Mouse (Mus musculus): Measurements from ENCODE around the gene Slc25a13.

Gene Slc25a13

DNA sequence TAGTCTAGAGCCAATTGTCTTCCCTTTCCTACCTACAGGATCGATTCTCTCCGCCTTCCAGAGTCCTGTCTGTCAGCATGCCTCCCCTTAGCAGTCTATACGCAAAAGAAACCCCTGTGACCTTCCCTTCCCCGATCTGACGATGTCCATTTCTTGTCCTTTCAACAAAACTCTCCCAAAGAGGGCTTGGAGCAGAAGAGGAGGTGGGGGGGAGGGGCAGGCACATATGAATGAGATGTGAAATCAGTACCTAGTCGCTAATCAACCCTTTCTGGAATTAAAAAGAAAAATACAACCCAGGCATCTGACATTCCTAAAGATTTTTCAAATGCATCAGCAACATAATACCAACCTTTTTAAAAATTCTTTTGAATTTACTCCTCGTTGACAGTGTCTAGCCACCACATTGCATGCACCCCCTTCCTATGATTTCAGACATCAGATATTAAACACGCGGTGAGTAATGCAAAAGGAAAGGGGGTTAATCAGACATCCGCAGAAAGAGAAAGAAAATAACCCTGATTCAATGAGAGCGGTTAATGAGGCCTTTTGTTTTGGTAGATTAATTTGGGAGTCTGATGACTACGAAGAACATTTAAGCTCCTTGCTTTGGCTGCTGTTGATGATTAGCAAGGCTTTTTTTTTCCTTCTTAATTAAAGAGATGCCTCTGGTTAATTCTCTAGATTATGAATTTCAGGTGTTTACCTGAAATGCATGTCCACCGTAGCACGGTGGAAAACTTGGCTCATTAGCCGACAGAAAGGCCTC is 43.6 kb downstream of the Slc25a13 start:
- in situ Hi-C loops (cut with MboI; ENCODE audit: low sequenced_read_pairs), result no loop called here

DNA sequence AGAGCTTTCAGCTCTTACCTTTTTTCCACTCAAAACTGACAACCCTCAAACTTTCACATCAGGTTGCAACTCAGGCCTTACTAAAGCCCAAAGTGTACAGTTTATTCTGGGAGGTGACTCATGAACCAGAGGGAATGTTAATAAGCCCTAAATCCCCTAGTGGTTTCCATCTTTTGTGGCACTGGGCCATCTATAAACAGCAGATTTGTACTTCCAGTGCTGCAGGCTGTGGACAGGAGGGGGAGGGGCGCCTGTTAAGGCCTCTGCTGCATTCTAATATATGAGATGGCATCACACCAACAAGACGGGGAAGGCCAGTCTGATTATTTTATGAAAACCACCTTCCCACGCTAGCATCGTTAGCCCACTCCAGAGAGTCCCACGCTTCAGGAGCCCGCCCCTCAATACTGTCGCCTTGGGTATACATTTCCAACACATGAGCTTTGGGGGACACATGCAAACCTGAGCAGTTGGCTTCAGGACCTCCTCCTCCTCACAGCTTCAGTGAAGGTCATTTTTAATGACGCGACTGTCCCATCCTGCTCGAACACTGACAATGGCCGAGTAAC is 48.3 kb downstream of the Slc25a13 start:
- in situ Hi-C loops (cut with MboI; ENCODE audit: low sequenced_read_pairs), result no loop called here

DNA sequence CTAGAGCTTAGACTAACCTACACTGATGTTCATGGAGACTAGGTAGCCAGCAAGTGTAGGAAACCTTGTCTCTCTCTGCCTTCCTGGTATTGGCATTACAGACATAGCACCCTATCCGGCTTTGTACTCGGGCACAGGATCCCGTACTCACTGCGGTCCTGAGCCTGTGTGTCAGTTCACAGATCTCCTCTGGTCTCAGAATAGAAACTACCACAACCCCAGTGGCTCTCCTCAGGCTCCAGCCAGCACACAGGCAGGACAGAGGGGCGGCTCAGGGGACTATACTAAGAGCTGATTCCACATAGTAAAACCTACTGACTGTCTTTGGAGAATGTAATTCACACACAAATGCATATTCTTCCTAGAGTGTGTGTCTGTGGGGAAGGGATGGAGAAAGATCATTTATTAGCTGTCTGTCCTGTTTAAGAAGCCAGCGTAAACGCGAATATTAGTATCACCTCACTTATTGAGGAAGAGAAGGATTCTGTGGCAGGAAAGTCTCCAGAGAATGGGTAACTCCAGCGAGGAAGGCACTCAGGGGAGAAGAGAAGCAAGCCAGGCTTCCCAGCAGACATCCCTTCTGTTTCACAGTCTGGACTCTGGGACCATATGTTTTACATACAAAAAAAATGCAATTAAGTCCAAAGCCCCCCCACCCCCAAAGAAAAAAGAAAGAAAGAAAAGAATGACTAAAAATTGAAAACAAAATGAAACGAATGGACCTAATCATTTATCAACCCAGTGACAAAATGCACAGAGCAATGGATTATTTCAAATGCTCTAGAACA is 49.4 kb downstream of the Slc25a13 start:
- in situ Hi-C loops (cut with MboI; ENCODE audit: low sequenced_read_pairs), result no loop called here

DNA sequence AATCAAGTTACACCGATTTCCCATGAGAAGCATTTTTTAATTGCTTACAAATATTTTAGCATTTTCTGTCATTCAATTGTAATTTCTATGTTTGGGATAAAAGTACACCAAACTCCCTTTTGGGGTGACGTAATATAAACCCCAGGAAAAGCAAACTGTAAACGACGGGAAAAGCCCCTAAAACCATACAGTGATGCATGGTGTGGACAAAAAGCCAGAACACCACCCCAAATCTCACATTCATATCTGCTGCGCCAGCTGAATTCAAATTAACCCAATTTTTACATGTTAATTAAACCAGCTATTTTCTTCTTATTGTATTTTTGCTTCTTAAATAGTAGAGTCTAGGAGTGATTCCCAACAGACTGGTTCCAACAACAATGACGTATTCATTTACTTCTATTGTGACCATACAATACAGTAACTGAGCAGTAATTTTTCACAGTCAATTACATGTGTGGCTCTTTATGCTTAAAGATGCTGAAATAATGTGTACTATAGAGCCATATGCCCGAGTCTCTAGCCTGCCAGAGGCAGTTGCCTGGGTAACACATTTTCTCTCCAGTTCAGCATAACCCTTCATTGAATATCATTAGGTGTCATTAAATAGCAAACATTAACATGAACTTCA is 53.9 kb downstream of the Slc25a13 start:
- in situ Hi-C loops (cut with MboI; ENCODE audit: low sequenced_read_pairs), result no loop called here

DNA sequence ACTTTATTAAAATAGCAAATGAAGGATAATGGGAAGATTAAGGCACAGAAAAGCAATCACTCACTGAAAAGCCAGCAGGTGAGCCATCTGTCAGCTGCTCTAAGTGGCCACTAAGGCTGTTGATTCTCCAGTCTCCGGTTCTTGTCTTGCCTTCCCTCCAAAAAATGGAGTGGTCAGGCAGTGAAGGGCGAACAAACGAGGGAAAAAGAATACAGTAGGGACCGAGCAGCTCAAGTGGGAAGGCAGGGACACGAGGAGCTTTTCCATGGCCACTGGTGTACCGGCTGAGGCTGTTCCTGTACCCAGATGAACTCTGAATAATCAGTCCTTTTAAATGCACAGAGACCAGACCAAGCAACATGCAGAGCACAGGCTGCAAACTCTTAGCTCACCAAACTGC is 54.8 kb downstream of the Slc25a13 start:
- in situ Hi-C loops (cut with MboI; ENCODE audit: low sequenced_read_pairs), result no loop called here

DNA sequence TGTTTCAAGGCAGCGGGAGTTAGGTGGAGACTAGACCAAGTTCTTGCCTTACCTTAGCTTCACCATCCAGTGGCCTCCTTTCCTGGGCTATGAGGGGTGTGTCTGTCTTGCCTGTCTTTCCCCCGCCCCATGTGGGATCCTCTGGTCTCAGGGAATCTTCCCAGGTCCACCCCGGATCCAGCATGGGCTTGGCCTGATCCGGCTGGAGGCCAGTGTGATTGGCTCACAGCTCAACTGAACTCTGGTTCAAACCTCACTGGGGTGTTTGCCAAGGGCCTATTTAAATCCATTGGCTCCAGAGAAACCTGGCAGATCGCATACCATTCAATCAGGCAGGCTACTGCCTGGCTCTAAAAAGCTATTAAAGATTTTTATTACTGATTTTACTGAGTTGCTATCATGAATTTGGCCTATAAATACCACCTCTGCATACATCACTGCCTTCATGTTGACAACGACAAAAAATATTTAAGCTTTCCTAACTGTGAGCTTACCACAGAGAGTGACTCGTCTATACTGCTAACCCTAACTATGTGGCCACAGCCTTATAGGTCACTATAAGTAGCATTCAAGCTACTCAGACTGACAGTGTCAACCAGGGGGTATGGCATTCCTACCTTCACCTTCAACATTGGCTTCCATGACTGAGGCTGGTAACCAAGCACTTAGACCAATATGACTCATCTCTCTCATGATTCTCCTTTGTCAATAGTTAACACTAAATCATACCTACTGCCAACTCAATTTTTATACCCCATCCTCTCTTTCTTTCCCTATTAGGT is 56.1 kb downstream of the Slc25a13 start:
- in situ Hi-C loops (cut with MboI; ENCODE audit: low sequenced_read_pairs), result no loop called here

DNA sequence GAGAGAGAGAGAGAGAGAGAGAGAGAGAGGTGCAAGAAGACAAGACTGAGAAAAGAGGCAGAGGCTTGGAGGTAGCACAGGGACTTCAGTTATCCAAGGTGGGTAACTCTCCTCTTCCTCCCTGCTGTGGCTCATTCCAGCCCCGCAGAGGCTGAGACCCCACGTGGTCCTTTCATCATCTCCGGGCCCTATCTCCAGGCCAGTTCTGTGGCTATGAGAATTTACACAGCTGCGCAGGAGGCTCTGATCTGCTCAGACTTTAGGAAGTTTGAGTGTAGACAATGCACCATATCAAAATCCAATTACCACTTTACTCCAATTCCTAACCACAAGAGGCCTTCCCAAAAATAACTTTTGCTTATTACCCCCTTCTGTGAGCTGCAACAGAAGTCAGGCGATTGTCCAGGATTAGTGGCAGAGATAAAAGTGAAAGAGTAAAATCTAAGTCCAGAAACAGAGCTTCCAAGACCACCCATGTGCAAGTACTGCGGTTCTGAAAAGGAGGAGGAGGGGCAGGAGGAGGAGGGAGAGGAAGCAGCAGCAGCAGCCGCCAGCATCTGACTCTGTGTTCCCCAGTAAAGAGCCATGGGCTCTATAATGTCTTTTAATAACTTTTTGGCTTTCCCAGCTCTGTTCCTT is 57.6 kb downstream of the Slc25a13 start:
- in situ Hi-C loops (cut with MboI; ENCODE audit: low sequenced_read_pairs), result no loop called here

DNA sequence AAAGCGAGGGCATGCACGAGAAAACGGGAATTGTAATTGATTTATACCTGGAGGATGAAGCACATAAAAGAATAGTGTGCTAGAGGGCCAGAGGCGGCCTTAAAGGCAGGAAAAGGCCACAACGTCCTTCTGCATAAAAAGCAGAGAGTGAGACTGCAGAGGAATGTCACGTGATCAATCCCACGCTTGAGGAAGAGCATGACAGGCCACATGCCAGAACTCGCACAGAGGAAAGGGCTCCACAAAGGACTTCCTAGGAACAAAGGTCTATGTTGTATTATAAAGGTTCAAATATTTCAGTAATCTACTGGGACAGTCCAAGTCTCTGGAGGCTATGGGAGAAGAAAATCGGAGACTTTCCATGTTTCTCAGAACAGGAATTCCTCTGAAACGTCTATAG is 63.5 kb downstream of the Slc25a13 start:
- in situ Hi-C loops (cut with MboI; ENCODE audit: low sequenced_read_pairs), result no loop called here

DNA sequence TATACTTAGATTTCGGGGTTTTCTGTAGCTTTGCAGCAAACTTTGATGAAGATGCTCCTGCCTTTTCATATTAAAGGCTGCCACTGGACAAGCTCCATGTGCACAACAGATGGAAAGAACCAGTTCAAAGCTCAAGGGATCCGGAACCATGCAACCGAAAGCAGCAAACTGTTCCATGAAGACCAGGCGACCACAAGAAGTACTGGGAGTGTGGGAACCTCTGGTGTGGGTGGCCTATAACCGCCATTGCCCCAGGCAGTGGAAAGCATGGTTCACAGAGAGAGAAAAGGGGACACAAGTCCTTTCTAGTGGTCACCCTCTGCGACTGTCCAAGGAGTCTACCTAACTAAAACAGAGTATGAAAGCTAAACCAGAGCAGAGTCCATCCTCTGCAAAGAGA is 66.2 kb downstream of the Slc25a13 start:
- in situ Hi-C loops (cut with MboI; ENCODE audit: low sequenced_read_pairs), result no loop called here

DNA sequence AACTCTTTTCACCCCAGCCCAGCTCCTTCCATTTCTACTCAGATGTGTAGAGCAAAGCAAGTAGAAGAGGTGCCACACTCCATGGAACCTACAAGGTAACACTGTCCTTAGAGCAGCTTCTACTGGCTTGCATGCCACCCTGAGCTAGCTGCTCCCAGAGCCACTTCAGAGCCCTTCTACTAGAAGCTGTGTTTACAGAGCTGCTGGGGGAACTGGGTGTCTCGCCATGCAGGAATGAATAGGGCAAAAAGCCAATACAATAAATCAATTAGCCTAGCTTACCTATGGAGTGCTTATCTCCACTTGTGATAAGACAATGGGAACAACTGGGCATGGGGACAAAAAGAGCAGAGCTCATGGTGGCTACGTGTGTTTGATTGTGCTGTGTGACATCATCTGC is 67.2 kb downstream of the Slc25a13 start:
- in situ Hi-C loops (cut with MboI; ENCODE audit: low sequenced_read_pairs), result no loop called here

DNA sequence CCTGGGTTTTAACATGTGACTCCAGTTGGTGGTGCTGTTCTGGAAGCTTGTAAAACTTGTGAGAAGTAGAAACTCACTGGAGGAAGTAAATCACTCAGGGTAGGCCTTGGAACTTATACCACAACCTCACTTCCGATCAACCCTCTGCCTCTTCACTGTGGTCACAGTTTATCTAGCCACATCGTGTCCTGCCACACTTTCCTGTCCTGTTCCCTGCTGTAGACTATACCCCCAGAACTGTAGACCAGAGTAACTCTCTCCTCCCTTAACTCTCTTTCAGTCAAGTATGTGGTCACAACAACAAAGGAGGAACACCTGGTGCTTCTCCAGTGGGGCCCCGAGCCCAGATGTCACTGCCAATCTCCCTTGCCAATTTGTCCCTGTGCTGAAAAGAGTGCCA is 67.6 kb downstream of the Slc25a13 start:
- in situ Hi-C loops (cut with MboI; ENCODE audit: low sequenced_read_pairs), result no loop called here

DNA sequence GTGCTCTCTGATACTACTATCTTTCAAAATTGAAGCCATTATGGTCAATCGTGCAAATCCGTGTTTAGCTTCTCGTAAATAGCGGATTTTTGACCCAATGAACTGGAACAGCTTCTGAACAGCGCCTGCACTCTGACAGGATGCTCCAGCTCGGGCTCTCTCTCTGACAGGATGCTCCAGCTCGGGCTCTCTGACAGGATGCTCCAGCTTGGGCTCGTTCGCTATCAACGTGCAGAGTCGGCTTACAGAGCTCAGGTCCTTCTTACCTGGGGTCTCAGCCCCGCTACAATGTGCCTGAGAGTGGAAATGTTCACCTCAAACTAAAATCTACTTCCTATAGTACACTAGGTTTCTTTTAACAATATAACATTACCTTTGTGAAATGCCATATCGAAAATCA is 71.6 kb downstream of the Slc25a13 start:
- in situ Hi-C loops (cut with MboI; ENCODE audit: low sequenced_read_pairs), result no loop called here

DNA sequence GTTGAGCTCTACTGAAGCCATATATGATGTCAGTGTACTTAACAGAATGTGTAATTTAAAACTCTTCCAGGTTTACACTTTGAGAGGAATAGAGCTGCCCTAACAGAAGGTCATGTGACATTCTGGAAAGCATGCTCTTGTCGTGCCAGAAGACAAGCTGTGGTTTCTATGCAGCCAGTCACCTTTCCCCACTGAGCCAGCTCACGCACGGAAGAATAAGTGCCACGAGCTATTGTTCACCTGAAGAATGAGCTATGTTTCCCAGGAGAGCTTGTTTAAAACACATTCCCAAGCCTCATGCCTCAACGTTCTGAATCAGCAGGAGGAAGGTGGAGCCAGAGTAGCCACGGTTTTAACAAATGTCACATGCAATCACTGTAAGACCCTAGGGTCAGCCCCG is 73.4 kb downstream of the Slc25a13 start:
- in situ Hi-C loops (cut with MboI; ENCODE audit: low sequenced_read_pairs), result no loop called here

DNA sequence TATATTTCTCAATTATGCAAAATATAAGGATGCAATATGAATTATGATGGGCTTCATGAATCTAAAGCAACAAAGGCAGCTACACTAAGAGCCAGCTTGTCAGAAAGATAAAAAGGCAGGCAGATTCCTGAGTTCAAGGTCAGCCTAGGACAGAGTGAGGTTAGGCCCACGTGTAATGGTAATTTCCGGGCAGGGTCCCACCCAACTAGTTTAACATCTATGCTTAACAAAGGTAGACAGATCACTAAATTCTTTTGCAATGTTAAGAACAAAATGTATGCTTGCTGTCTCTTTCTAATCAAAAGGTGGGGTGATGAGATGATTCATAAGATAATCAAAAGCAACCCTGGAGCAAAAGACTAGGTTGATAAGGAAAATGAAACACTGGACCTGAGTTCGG is 76.6 kb downstream of the Slc25a13 start:
- in situ Hi-C loops (cut with MboI; ENCODE audit: low sequenced_read_pairs), result no loop called here

DNA sequence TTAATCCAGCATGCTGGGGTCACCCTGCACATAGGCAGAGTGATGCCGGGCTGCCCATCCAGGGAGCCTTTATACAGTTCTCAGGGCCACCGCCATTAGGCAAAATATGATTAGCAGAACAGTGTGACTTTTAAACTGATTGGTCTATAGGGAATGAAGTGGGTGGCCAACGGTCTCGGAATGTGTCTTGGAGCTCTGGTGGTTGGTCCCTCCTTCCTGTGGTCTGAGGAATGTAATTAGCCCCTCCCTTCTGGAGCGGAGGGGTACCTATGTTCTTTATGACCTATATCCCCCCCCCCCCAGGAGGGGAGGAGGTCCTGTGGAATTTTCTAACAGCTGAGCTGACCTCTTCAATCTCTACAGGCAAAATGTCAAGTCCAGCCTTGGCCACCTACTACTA is 77.9 kb downstream of the Slc25a13 start:
- in situ Hi-C loops (cut with MboI; ENCODE audit: low sequenced_read_pairs), result no loop called here

DNA sequence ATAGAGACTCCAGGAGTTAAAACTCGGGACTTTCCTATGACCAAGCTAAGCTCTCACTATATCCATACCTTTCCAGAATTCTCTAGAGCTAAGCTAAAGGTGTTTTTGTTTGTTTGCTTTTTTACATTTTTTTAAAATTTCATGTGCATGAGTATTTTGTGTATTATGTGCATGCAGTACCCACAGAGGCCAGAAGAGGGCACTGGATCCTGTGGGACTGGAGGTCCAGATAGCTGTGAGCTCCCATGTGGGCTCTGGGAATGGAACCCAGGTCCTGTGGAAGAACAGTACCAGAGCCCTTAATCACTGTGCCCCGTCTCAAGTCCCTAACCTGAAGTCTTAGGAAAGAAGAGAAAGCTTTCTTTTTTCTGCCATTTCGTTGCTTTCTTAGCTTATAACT is 80.2 kb downstream of the Slc25a13 start:
- in situ Hi-C loops (cut with MboI; ENCODE audit: low sequenced_read_pairs), result no loop called here

DNA sequence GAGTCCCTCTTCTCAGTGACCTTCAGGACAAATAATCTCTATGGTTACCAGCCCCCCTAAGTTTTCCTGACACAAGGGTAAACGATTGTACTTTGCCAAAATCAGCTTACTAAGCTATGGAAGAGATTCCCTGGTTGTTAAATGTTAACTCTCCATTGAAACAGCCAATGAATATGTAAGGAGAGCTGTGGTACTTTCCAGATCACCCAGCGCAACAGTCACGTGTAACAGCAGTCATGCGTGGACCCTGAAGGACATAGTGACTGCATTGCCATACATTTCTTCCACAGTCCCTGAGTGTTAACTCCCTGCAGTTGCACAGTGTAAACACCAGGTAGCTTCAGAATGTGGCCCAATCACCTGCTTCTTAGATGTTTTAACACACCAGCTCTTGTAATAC is 82.0 kb downstream of the Slc25a13 start:
- in situ Hi-C loops (cut with MboI; ENCODE audit: low sequenced_read_pairs), result no loop called here

DNA sequence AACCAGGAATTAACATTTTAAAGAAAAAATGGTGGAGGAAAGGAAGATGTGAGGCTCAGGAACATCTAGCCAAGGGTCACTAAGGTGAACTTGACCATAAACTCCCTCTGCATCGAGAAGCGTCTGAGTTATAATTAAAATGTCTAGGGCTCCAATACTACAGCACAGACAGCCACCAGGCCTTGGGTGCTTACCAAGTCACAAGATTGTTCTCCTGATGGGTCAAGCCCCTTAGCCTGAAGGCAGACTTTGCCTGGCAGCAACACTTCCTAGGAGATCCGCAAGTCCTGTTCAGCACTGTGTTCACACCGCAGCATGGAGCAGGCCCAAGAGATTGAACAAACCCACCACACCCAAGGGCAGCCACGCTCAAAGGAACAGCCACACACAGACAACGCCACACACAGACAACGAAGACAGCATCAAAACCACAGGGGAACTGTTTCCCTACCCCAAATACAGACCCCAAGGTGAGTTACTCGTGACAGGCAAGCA is 83.4 kb downstream of the Slc25a13 start:
- in situ Hi-C loops (cut with MboI; ENCODE audit: low sequenced_read_pairs), result no loop called here

DNA sequence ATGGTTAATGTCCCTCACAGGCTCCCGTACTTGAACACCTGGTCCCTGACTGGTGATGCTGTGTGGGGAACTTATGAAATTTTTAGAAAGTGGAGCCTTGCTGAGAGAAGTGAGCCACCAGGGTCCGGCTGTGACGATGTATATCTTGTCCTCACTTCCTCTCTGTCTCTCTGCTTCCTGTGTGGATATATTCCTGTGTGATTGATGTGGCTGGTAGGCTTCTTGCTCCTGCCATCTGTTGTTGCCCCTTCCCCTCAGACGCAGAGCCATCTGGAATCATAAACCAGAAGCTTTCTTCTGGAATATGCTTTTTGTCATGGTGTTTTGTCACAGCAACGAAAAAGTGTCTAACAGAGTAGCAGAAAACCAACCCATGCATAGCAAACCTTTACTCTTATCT is 84.9 kb downstream of the Slc25a13 start:
- in situ Hi-C loops (cut with MboI; ENCODE audit: low sequenced_read_pairs), result no loop called here

DNA sequence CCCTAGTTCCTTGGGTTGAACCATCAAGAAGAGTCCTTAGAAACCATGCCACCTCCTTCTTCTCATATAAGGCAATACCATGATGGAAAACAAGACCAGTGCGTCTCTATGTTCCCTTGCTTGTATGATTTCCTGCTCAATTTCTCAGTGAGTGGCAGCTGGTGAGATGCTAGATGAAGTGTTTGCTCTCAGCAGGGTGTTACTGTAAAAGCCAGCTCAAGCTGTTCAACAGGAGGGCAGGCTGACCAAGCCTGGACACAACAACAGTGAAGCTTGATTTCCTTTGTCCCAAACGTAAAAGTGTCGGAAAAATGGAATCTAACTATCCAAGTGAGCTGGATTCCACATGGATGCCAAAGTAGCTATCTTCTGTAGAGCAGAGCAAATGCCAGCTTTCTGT is 91.4 kb downstream of the Slc25a13 start:
- in situ Hi-C loops (cut with MboI; ENCODE audit: low sequenced_read_pairs), result no loop called here
